Mouse (Mus musculus): ENCODE data around the gene Calm3.

DNA sequence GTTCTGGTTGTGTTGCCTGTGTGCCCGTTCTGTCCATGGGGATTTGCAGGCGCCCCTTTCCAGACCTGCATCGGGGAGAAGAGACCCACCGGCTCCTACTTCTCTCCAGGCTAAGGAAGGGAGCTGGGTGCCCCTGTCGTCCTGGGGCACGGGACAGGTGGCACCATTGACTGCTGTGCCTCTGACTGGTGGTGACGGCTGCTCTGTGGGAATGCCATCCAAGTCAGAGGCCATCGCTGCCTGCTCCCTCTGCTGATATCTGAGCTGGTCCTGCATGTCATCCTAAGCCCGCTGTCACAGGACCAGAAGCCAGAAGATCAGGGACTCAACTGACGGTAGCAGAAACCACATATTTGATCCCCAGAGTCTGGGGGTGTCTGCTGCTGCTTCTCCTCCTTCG is 15.1 kb downstream of the Calm3 start:
- TF ChIP-seq POLR2A (IDR thresholded peaks at IDR 0.05; ENCODE audit: insufficient read length, low read depth) (no peak), E2F4 (IDR thresholded peaks at IDR 0.05; ENCODE audit: insufficient read depth) (no peak), TCF12 (IDR thresholded peaks at IDR 0.05; ENCODE audit: insufficient read depth, poor library complexity, severe bottlenecking) (no peak), CEBPB (IDR thresholded peaks at IDR 0.05; ENCODE audit: insufficient read depth, poor library complexity, severe bottlenecking) (no peak), SRF (IDR thresholded peaks at IDR 0.05; ENCODE audit: control insufficient read depth, insufficient read length, low read depth) (no peak), TCF3 (IDR thresholded peaks at IDR 0.05; ENCODE audit: insufficient read length, low read depth) (no peak), MYOD1 (IDR thresholded peaks at IDR 0.05; ENCODE audit: control insufficient read depth in 1 of 3, insufficient read length in 2 of 3, low read depth in 2 of 3) (peak in 2 of 3 experiments; percentile 32 to 78)
